Mouse (Mus musculus): ENCODE results near the gene Ifrd1. TPM values are rescaled to one million over a fixed set of nuclear protein-coding genes. Genes with fewer than 3 reads are reported as not detected.

The Ifrd1 gene
- polyA plus RNA-seq, 1 experiment from 2014 or later, result 95.5 TPM

DNA sequence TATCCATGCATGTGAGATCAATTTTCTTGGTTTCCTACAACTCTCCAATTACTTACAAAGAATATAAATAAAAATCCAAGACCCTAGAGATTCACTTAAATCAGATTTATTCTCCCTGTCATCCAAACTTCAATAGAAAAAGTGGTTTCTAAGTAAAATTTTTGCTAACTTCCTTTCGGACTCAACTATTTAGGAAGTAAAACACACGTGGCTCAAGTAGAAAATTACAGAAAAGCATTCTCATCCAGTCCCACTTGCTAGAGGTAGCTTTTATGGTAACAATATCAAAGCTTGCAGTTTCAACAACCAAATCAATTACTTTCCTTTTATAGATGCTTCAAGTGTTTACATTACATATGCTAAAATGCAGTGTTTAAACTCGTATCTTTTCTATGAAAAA, 27.4 kb downstream of the Ifrd1 start:
- DNase-seq (ENCODE audit: low read depth, low spot score) (no peak), ATAC-seq (no peak)
- in situ Hi-C loops (cut with MboI; ENCODE audit: low pct_unique_long_range_greater_than_20kb), result no loop called here
- ChIA-PET CTCF (no interaction called here), POLR2A (interaction anchor here (0.7 kb wide), 1 partner anchor 1298 kb away, joined by 3 read pairs; no protein-coding TSS in a partner anchor)
- H3K27me3 ChIP-seq, result no peaks in the 10 kb centered on the region
- TF ChIP-seq CTCF (IDR thresholded peaks at IDR 0.05), result no peak

DNA sequence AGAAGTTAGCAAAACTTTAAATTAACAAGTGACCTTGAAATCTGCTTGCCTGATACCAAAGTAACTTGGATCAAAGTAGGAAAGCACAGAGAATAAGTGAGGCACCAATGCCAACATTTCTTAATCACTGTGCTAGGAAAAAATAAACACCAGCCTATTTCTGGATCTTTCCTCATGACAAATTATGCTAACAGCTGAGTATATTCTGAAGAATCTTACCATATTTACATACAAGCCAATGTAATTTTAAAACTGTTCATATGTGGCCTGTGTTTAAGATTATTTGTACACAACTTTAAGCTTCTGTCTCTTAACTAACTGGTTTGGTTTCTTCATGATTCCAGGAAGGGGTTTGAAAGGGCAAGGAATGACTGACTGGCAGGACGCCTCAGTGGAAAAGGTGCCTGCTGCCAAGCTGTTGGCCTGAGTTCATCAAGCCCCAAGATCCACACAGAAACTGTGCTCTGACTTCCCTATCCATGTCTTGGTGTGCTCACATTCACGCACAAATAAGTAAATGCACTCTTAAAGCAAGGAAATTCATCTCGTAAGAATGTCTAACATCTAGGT, 28.2 kb downstream of the Ifrd1 start:
- ATAC-seq (no peak), DNase-seq (ENCODE audit: low read depth, low spot score) (no peak)
- in situ Hi-C loops (cut with MboI; ENCODE audit: low pct_unique_long_range_greater_than_20kb), result no loop called here
- no peak for TF ChIP-seq CTCF (IDR thresholded peaks at IDR 0.05)
- no peaks in the 10 kb centered on the region for H3K27me3 ChIP-seq
- POLR2A ChIA-PET, result no interaction called here
- CTCF ChIA-PET, result no interaction called here

DNA sequence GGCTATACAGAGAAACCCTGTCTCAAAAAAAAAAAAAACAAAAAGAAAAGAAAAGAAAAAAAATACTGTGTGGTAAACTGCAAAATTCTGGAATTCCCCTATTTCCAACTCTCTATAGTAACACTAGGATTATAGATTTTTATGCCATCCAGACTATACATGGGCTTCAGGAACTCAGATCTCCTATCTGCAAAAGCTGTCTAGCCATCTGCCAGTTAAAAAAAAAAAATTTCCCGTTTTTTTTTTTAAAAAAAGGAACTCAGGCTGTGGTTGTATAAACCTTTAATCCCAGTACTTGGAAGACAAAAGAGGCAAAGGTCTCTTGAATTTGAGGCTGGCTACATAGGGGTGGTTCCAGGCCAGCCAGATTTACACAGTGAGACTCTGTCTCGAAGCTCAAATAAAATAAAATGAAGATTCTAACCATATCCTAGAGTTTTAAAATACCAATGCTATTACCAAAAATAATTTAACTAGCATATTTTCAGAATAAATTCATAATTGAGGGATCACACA, 29.8 kb downstream of the Ifrd1 start:
- ATAC-seq (no peak), DNase-seq (ENCODE audit: low read depth, low spot score) (no peak)
- in situ Hi-C loops (cut with MboI; ENCODE audit: low pct_unique_long_range_greater_than_20kb), result no loop called here
- ChIA-PET POLR2A (interaction anchor here (0.7 kb wide), 1 partner anchor 807 kb away, joined by 3 read pairs; no protein-coding TSS in a partner anchor), CTCF (interaction anchor here (1.4 kb wide), 1 partner anchor 19 kb away, joined by 3 read pairs; no protein-coding TSS in a partner anchor)
- no peaks in the 10 kb centered on the region for H3K27me3 ChIP-seq
- TF ChIP-seq CTCF (IDR thresholded peaks at IDR 0.05), result no peak

DNA sequence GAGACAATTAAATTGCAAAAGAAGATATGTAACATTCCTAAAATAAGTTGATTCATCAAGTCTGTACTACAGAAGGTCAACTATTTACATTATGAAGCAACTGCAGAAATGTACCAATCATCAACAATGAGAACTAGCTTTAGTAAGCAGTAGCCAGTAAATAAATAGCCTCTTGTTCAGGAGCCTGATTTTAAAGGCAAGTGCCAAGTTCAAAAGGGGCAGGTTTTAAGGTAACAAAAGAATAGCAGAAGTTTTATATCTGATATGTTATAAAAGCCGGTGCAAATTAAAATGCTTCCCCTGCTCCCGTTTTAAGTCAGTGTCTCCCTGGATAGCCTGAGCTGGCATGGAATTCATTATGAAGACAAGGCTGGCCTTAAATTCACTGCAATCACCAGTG, 30.5 kb downstream of the Ifrd1 start:
- ChIA-PET CTCF (interaction anchor here (1.4 kb wide), 1 partner anchor 18 kb away, joined by 3 read pairs; no protein-coding TSS in a partner anchor), POLR2A (interaction anchor here (0.7 kb wide), 1 partner anchor 807 kb away, joined by 3 read pairs; no protein-coding TSS in a partner anchor)
- ATAC-seq, result no peak
- no peak for DNase-seq (ENCODE audit: low read depth, low spot score)
- in situ Hi-C loops (cut with MboI; ENCODE audit: low pct_unique_long_range_greater_than_20kb), result no loop called here
- H3K27me3 ChIP-seq, result no peaks in the 10 kb centered on the region
- TF ChIP-seq CTCF (IDR thresholded peaks at IDR 0.05), result no peak

DNA sequence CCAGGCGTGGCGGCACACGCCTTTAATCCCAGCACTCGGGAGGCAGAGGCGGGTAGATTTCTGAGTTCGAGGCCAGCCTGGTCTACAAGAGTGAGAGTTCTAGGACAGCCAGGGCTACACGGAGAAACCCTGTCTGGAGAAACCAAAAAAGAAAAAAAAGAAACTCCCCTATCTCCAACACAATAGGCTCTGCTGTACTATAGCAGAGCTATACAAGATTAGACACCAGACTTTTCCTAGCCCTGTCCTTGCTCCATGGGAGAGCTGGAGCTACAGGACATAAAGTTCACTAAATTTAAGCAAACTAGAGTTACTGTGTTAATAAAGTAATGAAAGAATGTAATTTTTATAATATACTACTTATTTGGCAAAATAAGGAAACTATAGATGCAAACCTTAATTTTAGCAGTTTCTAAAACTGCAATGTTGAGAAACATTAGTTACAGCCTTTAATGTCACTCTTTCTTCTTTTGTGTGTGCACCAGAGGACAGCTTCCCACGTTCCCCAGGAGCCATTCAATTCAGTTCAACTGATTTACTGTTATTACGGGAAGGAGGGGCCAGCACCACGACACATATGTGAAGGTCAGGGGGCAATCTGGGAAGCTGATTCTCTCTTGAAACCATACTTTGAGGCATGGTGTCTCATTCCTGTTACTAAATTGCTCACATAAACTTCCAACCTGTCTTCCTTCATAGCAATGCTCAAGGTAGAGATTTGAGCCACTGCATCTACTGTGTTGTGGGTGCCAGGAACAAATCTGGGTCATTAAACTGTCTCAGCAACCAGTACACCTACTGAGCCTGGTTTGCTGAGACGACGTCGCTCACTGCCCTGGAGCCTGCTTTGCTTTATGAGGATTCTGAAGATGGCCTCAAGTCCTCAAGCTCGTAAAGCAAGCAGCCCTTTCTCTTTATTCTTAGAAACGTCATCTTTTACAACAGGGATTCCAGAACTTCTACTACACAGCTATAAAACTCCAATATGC, 33.1 kb downstream of the Ifrd1 start:
- in situ Hi-C loops (cut with MboI; ENCODE audit: low pct_unique_long_range_greater_than_20kb), result no loop called here
- no peaks in the 10 kb centered on the region for H3K27me3 ChIP-seq
- ChIA-PET POLR2A (no interaction called here), CTCF (interaction anchor here (1.9 kb wide), 1 partner anchor 15 kb away, joined by 5 read pairs; the partner anchor contains the start of gene Lsmem1)
- TF ChIP-seq CTCF (IDR thresholded peaks at IDR 0.05), result no peak
- no peak for DNase-seq (ENCODE audit: low read depth, low spot score)
- ATAC-seq, result no peak

DNA sequence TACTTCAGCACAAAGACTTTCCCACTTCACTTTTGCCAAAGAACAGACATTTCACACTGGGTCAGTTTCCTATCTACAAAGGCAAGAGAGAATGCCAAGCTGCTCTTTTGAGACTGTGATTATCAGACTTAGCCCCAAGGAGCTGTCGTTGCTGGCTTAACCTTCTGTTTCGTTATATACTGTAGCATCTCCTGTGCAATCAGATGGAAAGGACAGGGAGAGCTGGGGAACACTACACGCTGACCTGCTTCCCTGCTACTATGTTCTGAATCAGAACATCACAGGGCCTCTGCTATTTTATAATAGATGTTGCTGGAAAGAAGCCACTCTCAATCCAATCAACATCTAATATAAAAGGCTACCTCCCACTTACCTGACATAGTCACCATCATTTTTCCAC, 39.3 kb downstream of the Ifrd1 start:
- TF ChIP-seq CTCF (IDR thresholded peaks at IDR 0.05), result no peak
- in situ Hi-C loops (cut with MboI; ENCODE audit: low pct_unique_long_range_greater_than_20kb), result no loop called here
- CTCF ChIA-PET, result interaction anchor here (3.3 kb wide), 1 partner anchor 9 kb away, joined by 23 read pairs; the partner anchor contains the start of gene Lsmem1
- no peak for ATAC-seq
- no peaks in the 10 kb centered on the region for H3K27me3 ChIP-seq
- POLR2A ChIA-PET, result no interaction called here
- no peak for DNase-seq (ENCODE audit: low read depth, low spot score)

DNA sequence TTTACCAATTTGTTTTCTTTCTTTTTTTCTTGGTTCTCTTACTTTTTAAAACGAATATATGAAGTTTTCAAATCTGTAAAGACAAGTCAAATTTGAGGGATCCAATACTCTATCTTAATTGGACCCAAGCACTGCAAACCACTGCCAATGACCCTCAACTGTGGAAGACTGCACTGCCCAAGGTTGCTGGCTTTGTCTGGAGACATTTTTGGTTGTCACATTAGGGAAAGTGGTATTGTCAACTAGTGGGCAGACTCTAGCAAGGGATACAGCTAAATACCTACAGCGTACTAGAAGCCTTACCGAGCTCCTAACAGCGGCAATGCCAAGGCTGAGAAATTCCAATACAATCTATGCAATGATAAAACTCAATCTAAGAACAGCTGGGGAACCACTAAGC, 40.4 kb downstream of the Ifrd1 start:
- no peaks in the 10 kb centered on the region for H3K27me3 ChIP-seq
- CTCF ChIA-PET, result interaction anchor here (0.6 to 3.3 kb wide), 2 partner anchors 8 to 402 kb away, joined by 3 to 23 read pairs; partner anchors contain the start of gene Lsmem1
- ATAC-seq (no peak), DNase-seq (ENCODE audit: low read depth, low spot score) (no peak)
- POLR2A ChIA-PET, result no interaction called here
- TF ChIP-seq CTCF (IDR thresholded peaks at IDR 0.05), result no peak
- in situ Hi-C loops (cut with MboI; ENCODE audit: low pct_unique_long_range_greater_than_20kb), result no loop called here

DNA sequence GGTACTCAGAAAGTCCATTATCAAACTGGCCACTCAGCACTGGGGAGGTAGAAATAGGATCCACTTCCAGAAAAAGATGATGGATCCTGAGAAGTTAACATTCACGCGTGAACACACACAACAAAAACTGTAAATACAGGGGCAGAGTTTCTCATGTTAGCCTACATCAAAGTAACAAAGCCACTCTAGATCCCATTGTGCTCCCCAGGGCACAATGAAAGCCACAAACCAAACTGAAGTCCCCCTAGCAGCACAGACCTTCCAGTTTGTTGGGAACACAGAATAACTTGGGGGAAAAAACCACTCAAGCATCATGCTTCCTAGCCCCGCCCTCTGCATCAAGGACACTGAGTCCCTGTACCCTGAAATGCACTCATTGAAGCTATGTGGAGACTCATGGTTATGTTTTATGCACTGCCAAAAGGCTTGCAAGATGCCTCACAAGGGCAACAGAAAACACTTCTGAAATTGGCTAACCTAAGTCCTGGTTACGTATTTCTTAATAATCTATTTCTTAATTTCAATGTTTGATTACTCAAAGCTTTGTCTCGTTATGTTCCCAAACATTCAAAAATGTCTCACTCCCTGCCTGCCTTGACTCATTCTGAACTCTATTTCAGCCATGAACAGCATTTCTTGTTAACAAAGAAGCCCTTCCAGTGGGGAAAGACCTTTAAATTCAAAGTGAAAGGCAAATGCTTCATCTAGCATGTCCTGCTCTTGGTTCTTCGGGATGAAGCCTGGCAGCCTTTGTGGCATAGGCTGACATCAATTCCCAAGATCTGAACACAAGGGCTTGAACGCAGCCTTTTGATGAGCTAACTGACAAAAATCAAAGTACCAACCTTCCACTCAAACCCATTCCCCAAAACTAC, 45.9 kb downstream of the Ifrd1 start:
- in situ Hi-C loops (cut with MboI; ENCODE audit: low pct_unique_long_range_greater_than_20kb), result no loop called here
- TF ChIP-seq CTCF (IDR thresholded peaks at IDR 0.05), result no peak
- ChIA-PET CTCF (interaction anchor here (1.1 kb wide), 1 partner anchor 11 kb away, joined by 3 read pairs; no protein-coding TSS in a partner anchor), POLR2A (no interaction called here)
- DNase-seq (ENCODE audit: low read depth, low spot score) (no peak), ATAC-seq (no peak)
- no peaks in the 10 kb centered on the region for H3K27me3 ChIP-seq

DNA sequence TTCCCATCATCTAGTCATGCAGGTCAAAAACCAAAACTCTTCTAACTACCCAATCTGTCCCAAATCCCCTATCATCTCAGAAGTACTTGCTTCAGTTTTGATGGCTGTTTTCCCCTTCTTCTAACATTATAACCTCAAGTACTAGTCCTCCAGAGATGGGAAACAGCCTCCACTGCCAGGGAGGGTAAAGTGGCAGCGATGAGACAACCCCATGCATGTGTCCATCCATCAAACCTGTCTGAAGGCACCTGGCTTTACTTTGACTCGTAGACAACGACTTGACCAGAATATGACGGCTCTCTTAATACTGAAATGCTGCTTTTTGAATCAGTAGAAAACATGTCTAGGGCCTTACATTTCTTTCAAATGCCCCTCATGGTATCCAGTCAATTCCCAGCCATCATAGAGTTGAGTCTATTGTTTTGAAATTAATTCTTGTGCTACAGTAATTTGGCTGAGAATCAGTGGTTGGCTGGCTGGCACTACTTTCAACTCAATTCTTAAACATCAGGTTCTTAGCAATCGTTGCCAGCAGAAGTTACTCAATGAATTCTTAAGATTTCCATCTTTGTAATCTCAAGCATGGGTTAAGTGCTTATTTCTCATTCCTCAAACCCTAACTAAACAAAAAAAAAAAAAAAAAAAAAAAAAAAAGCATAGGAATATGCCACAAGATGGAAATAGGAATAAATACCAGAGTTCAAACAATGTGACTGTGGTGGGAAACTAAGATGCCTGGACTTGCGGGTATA, 47.6 kb downstream of the Ifrd1 start:
- H3K27me3 ChIP-seq, result no peaks in the 10 kb centered on the region
- POLR2A ChIA-PET, result interaction anchor here (0.8 kb wide), 1 partner anchor 24 kb away, joined by 3 read pairs; no protein-coding TSS in a partner anchor
- TF ChIP-seq CTCF (IDR thresholded peaks at IDR 0.05), result no peak
- ATAC-seq (no peak), DNase-seq (ENCODE audit: low read depth, low spot score) (no peak)
- CTCF ChIA-PET, result interaction anchor here (0.9 to 1.9 kb wide), 6 partner anchors 9 to 119 kb away, joined by 3 to 23 read pairs (median 5); no protein-coding TSS in a partner anchor
- in situ Hi-C loops (cut with MboI; ENCODE audit: low pct_unique_long_range_greater_than_20kb), result no loop called here
